Mouse (Mus musculus): Measurements from ENCODE around the gene Nup210l. TPM values are rescaled to one million over a fixed set of nuclear protein-coding genes. Genes with fewer than 3 reads are reported as not detected.

Nup210l gene
- polyA plus RNA-seq, 1 experiment, result 0.16 TPM

DNA sequence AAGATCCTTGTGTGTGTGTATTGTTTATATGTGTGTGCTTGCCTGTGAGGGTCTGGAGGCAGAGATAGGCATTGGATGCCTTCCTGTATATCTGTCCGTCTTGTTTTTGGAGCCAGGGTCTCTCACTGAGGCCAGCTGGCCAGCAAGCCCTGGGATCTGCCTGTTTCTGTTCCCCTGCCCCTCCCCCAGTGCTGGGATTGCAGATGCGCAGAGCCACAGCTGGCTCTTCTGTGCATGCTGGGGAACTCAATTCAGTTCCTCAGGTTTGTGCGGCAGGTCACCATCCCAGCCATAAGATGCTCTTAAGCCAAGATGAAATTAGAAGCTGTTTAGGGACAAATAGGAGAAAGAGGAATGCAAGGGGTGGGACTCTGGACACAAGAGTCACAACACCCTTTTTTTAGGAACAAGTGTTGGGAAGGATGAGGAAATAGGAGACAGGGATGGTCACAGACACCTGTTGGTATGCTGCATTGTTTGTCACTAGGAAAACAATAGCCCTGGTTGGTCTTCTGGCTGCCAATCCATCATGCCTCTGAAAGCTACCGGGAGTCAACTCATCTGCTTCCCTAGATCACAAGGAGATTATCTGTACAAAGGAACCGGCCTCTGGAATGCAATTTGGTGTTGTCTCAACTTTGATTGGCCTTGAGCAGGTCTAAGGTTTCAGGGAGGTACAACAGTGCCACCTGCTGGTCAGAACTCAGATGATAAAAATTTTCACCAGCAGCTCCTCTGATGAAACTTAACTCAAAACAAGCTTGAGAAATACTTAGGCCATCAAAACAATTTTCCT, 26.8 kb upstream of the Nup210l start:
- WGBS, result 17% methylated on average over 5 of the region's 5 CpGs
- H3K27ac ChIP-seq (ENCODE audit: insufficient read depth, low read length), result no peak overlapping the region
- no peak overlapping the region for H3K4me3 ChIP-seq (replicated peaks; ENCODE audit: insufficient read depth, low read depth, low read length)
- peak; percentile 68 to 80 for DNase-seq
- H3K4me1 ChIP-seq (ENCODE audit: control insufficient read depth, insufficient read depth, low read length), result no peaks in the 10 kb centered on the region
- no peaks in the 10 kb centered on the region for H3K27me3 ChIP-seq (ENCODE audit: control insufficient read depth, insufficient read depth, low read length)
- TF ChIP-seq CTCF (IDR thresholded peaks at IDR 0.05; ENCODE audit: borderline replicate concordance, insufficient read depth, low read depth, low read length), result peak; percentile 63; the same call in 1 of the 2 replicates
- TF ChIP-seq POLR2A (IDR thresholded peaks at IDR 0.05; ENCODE audit: borderline replicate concordance, insufficient read depth, low read length), result no peak

- 49% methylated on average over 5 of the region's 5 CpGs for WGBS
- Histone ChIP-seq H3K4me3 (replicated peaks; ENCODE audit: insufficient read depth, low read depth, low read length) (no peak overlapping the region), H3K4me1 (ENCODE audit: control insufficient read depth, insufficient read depth, low read length) (peaks cover 4% of the 10 kb centered on the region; the same call in 1 of the 2 replicates), H3K27ac (ENCODE audit: insufficient read depth, low read length) (no peak overlapping the region), H3K27me3 (ENCODE audit: control insufficient read depth, insufficient read depth, low read length) (no peaks in the 10 kb centered on the region)
- DNase-seq, result no peak
- TF ChIP-seq POLR2A (IDR thresholded peaks at IDR 0.05; ENCODE audit: borderline replicate concordance, insufficient read depth, low read length), result no peak
- no peak for TF ChIP-seq CTCF (IDR thresholded peaks at IDR 0.05; ENCODE audit: borderline replicate concordance, insufficient read depth, low read depth, low read length)
These were observed 25.7 kb upstream of the Nup210l start for GRCm38 (mm10) chr3:90078224-90078623.

GRCm38 (mm10) chr3:90079133-90079762, 24.7 kb upstream of the Nup210l start:
- H3K27me3 ChIP-seq (ENCODE audit: control insufficient read depth, insufficient read depth, low read length), result no peaks in the 10 kb centered on the region
- H3K4me3 ChIP-seq (replicated peaks; ENCODE audit: insufficient read depth, low read depth, low read length), result peak overlapping the region; percentile 80
- TF ChIP-seq CTCF (IDR thresholded peaks at IDR 0.05; ENCODE audit: borderline replicate concordance, insufficient read depth, low read depth, low read length) (no peak), POLR2A (IDR thresholded peaks at IDR 0.05; ENCODE audit: borderline replicate concordance, insufficient read depth, low read length) (peak; percentile 65)
- peak; percentile 89 to 92 for DNase-seq
- peak overlapping the region; percentile 49 for H3K27ac ChIP-seq (ENCODE audit: insufficient read depth, low read length)
- under 1% methylated on average over 33 of the region's 33 CpGs for WGBS
- H3K4me1 ChIP-seq (ENCODE audit: control insufficient read depth, insufficient read depth, low read length), result peaks cover 7% of the 10 kb centered on the region; the same call in 1 of the 2 replicates

GRCm38 (mm10) chr3:90079763-90080497, 24.0 kb upstream of the Nup210l start:
- Histone ChIP-seq H3K27me3 (ENCODE audit: control insufficient read depth, insufficient read depth, low read length) (no peaks in the 10 kb centered on the region), H3K27ac (ENCODE audit: insufficient read depth, low read length) (peak overlapping the region; percentile 36; the same call in 1 of the 2 replicates), H3K4me1 (ENCODE audit: control insufficient read depth, insufficient read depth, low read length) (peaks cover 12% of the 10 kb centered on the region), H3K4me3 (replicated peaks; ENCODE audit: insufficient read depth, low read depth, low read length) (peak overlapping the region; percentile 80)
- WGBS, result under 1% methylated on average over 52 of the region's 53 CpGs
- TF ChIP-seq CTCF (IDR thresholded peaks at IDR 0.05; ENCODE audit: borderline replicate concordance, insufficient read depth, low read depth, low read length) (no peak), POLR2A (IDR thresholded peaks at IDR 0.05; ENCODE audit: borderline replicate concordance, insufficient read depth, low read length) (no peak)
- DNase-seq, result peak; percentile 40 to 41

GRCm38 (mm10) chr3:90080498-90080863, 23.5 kb upstream of the Nup210l start:
- H3K4me3 ChIP-seq (replicated peaks; ENCODE audit: insufficient read depth, low read depth, low read length), result peak overlapping the region; percentile 80
- no peaks in the 10 kb centered on the region for H3K27me3 ChIP-seq (ENCODE audit: control insufficient read depth, insufficient read depth, low read length)
- WGBS, result under 1% methylated on average over 6 of the region's 6 CpGs
- DNase-seq, result no peak
- H3K4me1 ChIP-seq (ENCODE audit: control insufficient read depth, insufficient read depth, low read length), result peaks cover 17% of the 10 kb centered on the region
- TF ChIP-seq POLR2A (IDR thresholded peaks at IDR 0.05; ENCODE audit: borderline replicate concordance, insufficient read depth, low read length), result no peak
- no peak for TF ChIP-seq CTCF (IDR thresholded peaks at IDR 0.05; ENCODE audit: borderline replicate concordance, insufficient read depth, low read depth, low read length)
- H3K27ac ChIP-seq (ENCODE audit: insufficient read depth, low read length), result 0 out of 2 replicates have a peak overlapping the region, but pooled peaks have one; percentile 36

DNA sequence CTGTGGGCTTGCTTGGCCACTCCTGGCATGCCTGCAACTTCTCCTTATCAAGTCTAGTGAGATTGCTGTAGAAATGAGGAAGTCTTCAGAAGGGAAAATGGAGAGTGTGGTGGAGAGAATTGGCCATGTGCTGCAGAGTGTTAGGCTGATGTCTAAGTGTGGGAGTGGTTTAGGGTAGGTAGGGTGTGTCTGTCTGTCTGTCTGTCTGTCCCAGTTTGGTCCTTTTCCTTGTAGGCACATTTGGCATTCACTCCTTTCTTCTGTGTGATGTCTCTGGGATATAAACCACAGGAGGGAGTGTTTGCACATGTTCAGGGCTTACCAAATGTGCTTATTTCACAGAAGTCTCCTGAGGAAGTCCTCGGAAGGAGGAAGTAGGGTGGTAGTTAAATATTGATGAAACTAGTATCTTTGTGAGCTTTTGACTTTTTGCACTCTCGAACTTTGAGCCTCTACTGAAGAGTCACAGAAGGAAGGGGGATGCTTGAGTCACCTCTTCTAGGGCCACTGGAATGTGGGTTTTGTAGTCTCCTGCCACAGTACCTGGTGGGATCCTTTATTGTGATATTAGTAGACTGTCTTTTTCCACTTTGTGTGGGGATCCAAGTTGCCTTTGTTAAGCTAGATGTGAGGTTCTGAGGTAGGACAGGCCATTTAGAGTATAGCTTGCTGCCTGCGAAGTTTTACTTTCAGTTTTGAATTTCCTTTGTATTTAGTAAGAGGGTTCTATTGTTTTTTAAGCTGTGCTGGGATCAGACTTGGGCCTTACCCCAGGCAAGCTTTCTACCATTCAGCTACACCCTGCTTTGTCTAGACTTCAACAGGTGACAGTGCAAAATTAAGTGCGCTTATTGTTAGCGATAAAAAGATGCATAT, 22.3 kb upstream of the Nup210l start:
- H3K27ac ChIP-seq (ENCODE audit: insufficient read depth, low read length), result no peak overlapping the region
- no peaks in the 10 kb centered on the region for H3K27me3 ChIP-seq (ENCODE audit: control insufficient read depth, insufficient read depth, low read length)
- WGBS, result 79% methylated on average over 5 of the region's 5 CpGs
- no peak for DNase-seq
- TF ChIP-seq CTCF (IDR thresholded peaks at IDR 0.05; ENCODE audit: borderline replicate concordance, insufficient read depth, low read depth, low read length) (no peak), POLR2A (IDR thresholded peaks at IDR 0.05; ENCODE audit: borderline replicate concordance, insufficient read depth, low read length) (no peak)
- H3K4me1 ChIP-seq (ENCODE audit: control insufficient read depth, insufficient read depth, low read length), result peaks cover 17% of the 10 kb centered on the region
- H3K4me3 ChIP-seq (replicated peaks; ENCODE audit: insufficient read depth, low read depth, low read length), result no peak overlapping the region

DNA sequence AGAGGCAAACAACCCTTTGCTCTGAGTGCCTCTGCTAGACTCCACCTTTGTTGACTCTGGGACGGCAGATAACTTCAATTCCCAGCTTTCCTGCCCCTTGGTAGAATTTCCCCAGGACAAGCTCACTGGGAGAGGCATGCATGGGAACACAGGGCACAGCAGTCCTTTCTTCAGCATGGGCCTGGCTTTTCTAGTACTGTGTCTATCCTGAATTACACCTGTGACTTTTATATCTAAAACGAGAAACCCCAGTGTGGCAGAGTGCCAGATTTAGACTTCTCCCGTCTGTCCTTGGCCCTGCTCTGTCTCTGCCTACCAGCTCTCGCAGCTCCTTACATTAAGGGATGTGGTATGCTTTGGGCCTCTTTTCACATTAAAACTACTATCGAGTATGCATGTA, 20.9 kb upstream of the Nup210l start:
- no peak overlapping the region for H3K27ac ChIP-seq (ENCODE audit: insufficient read depth, low read length)
- no peak overlapping the region for H3K4me3 ChIP-seq (replicated peaks; ENCODE audit: insufficient read depth, low read depth, low read length)
- H3K4me1 ChIP-seq (ENCODE audit: control insufficient read depth, insufficient read depth, low read length), result peaks cover 17% of the 10 kb centered on the region
- TF ChIP-seq CTCF (IDR thresholded peaks at IDR 0.05; ENCODE audit: borderline replicate concordance, insufficient read depth, low read depth, low read length), result no peak
- TF ChIP-seq POLR2A (IDR thresholded peaks at IDR 0.05; ENCODE audit: borderline replicate concordance, insufficient read depth, low read length), result no peak
- DNase-seq, result peak in 1 of 2 experiments; percentile 49
- H3K27me3 ChIP-seq (ENCODE audit: control insufficient read depth, insufficient read depth, low read length), result no peaks in the 10 kb centered on the region
- WGBS, result 28% methylated on average over 5 of the region's 5 CpGs
